Mouse (Mus musculus): Measurements from ENCODE around the gene Slc25a25. TPM values are rescaled to one million over a fixed set of nuclear protein-coding genes. Genes with fewer than 3 reads are reported as not detected.

The Slc25a25 gene
- polyA plus RNA-seq, 1 experiment from 2014 or later = 14.8 TPM

GRCm38 (mm10) chr2:32452441-32452971 is 1.3 kb upstream of the Slc25a25 start:
- 96% methylated on average over 16 of the region's 16 CpGs for WGBS
- H3K9ac ChIP-seq (ENCODE audit: low read depth, low read length) = peak overlapping the region; percentile 9; the same call in 1 of the 2 replicates

GRCm38 (mm10) chr2:32451870-32452372 is 676 bp upstream of the Slc25a25 start:
- Histone ChIP-seq H3K36me3 (ENCODE audit: control insufficient read depth, insufficient read depth, low read length) (peaks cover 6% of the 10 kb centered on the region), H3K4me2 (replicated peaks; ENCODE audit: low read depth, low read length) (peak overlapping the region; percentile 91), H3K9me3 (ENCODE audit: control insufficient read depth, low read length) (no peaks in the 10 kb centered on the region), H3K27ac (ENCODE audit: low read depth, low read length) (peak overlapping the region; percentile 92), H3K4me1 (ENCODE audit: control insufficient read depth, insufficient read depth, low read length) (peaks cover 13% of the 10 kb centered on the region; the same call in 1 of the 2 replicates), H3K9ac (ENCODE audit: low read depth, low read length) (peak overlapping the region; percentile 53; the same call in 1 of the 2 replicates), H3K27me3 (ENCODE audit: control insufficient read depth, insufficient read depth, low read length) (no peaks in the 10 kb centered on the region), H3K4me3 (ENCODE audit: low read length) (peak overlapping the region; percentile 80)
- WGBS = under 1% methylated on average over 25 of the region's 25 CpGs
- peak; percentile 96 for ATAC-seq (ENCODE audit: low FRiP score, low TSS enrichment)

More at GRCm38 (mm10) chr2:32452441-32452971, 1.3 kb upstream of the Slc25a25 start:
- H3K9me3 ChIP-seq (ENCODE audit: control insufficient read depth, low read length) = no peaks in the 10 kb centered on the region
- 0 out of 2 replicates have a peak overlapping the region, but pooled peaks have one; percentile 12 for H3K27ac ChIP-seq (ENCODE audit: low read depth, low read length)
- peaks cover 13% of the 10 kb centered on the region; the same call in 1 of the 2 replicates for H3K4me1 ChIP-seq (ENCODE audit: control insufficient read depth, insufficient read depth, low read length)
- peaks cover 6% of the 10 kb centered on the region for H3K36me3 ChIP-seq (ENCODE audit: control insufficient read depth, insufficient read depth, low read length)
- peak overlapping the region; percentile 27; the same call in 1 of the 2 replicates for H3K4me2 ChIP-seq (replicated peaks; ENCODE audit: low read depth, low read length)
- ATAC-seq (ENCODE audit: low FRiP score, low TSS enrichment) = no peak
- H3K27me3 ChIP-seq (ENCODE audit: control insufficient read depth, insufficient read depth, low read length) = no peaks in the 10 kb centered on the region
- H3K4me3 ChIP-seq (ENCODE audit: low read length) = peak overlapping the region; percentile 22; the same call in 1 of the 2 replicates

GRCm38 (mm10) chr2:32449761-32450754 is 1.2 kb downstream of the Slc25a25 start, which contains the start of gene Naif1:
Gene Naif1 (plus strand): TSS chr2:32450457.
- H3K9me3 ChIP-seq (ENCODE audit: control insufficient read depth, low read length) = no peaks in the 10 kb centered on the region
- no peaks in the 10 kb centered on the region for H3K27me3 ChIP-seq (ENCODE audit: control insufficient read depth, insufficient read depth, low read length)
- 81% methylated on average over 15 of the region's 15 CpGs for WGBS
- H3K4me1 ChIP-seq (ENCODE audit: control insufficient read depth, insufficient read depth, low read length) = peaks cover 13% of the 10 kb centered on the region; the same call in 1 of the 2 replicates
- H3K9ac ChIP-seq (ENCODE audit: low read depth, low read length) = peak within 1 kb of the TSS; percentile 91
- peak within 1 kb of the TSS; percentile 80 for H3K4me3 ChIP-seq (ENCODE audit: low read length)
- peak within 1 kb of the TSS; percentile 91 for H3K4me2 ChIP-seq (replicated peaks; ENCODE audit: low read depth, low read length)
- H3K27ac ChIP-seq (ENCODE audit: low read depth, low read length) = peak within 1 kb of the TSS; percentile 92
- peaks cover 7% of the 10 kb centered on the region for H3K36me3 ChIP-seq (ENCODE audit: control insufficient read depth, insufficient read depth, low read length)
- no peak for ATAC-seq (ENCODE audit: low FRiP score, low TSS enrichment)

GRCm38 (mm10) chr2:32448480-32448879 is 2.8 kb downstream of the Slc25a25 start:
- no peak for ATAC-seq (ENCODE audit: low FRiP score, low TSS enrichment)
- no peak overlapping the region for H3K4me3 ChIP-seq (ENCODE audit: low read length)
- no peaks in the 10 kb centered on the region for H3K27me3 ChIP-seq (ENCODE audit: control insufficient read depth, insufficient read depth, low read length)
- H3K4me1 ChIP-seq (ENCODE audit: control insufficient read depth, insufficient read depth, low read length) = peaks cover 13% of the 10 kb centered on the region; the same call in 1 of the 2 replicates
- WGBS = 87% methylated on average over 1 of the region's 1 CpGs
- H3K27ac ChIP-seq (ENCODE audit: low read depth, low read length) = no peak overlapping the region
- no peaks in the 10 kb centered on the region for H3K9me3 ChIP-seq (ENCODE audit: control insufficient read depth, low read length)
- H3K36me3 ChIP-seq (ENCODE audit: control insufficient read depth, insufficient read depth, low read length) = peaks cover 7% of the 10 kb centered on the region; the same call in 1 of the 2 replicates
- no peak overlapping the region for H3K4me2 ChIP-seq (replicated peaks; ENCODE audit: low read depth, low read length)
- H3K9ac ChIP-seq (ENCODE audit: low read depth, low read length) = no peak overlapping the region

GRCm38 (mm10) chr2:32447264-32447936 is 3.8 kb downstream of the Slc25a25 start:
- ATAC-seq (ENCODE audit: low FRiP score, low TSS enrichment) = no peak
- H3K4me2 ChIP-seq (replicated peaks; ENCODE audit: low read depth, low read length) = no peak overlapping the region
- H3K9ac ChIP-seq (ENCODE audit: low read depth, low read length) = no peak overlapping the region
- H3K4me1 ChIP-seq (ENCODE audit: control insufficient read depth, insufficient read depth, low read length) = peaks cover 4% of the 10 kb centered on the region; the same call in 1 of the 2 replicates
- peak overlapping the region; percentile 37 for H3K27ac ChIP-seq (ENCODE audit: low read depth, low read length)
- peaks cover 7% of the 10 kb centered on the region; the same call in 1 of the 2 replicates for H3K36me3 ChIP-seq (ENCODE audit: control insufficient read depth, insufficient read depth, low read length)
- H3K9me3 ChIP-seq (ENCODE audit: control insufficient read depth, low read length) = no peaks in the 10 kb centered on the region
- WGBS = 71% methylated on average over 9 of the region's 9 CpGs
- H3K27me3 ChIP-seq (ENCODE audit: control insufficient read depth, insufficient read depth, low read length) = no peaks in the 10 kb centered on the region
- no peak overlapping the region for H3K4me3 ChIP-seq (ENCODE audit: low read length)

GRCm38 (mm10) chr2:32445535-32445934 is 5.7 kb downstream of the Slc25a25 start:
- Histone ChIP-seq H3K27ac (ENCODE audit: low read depth, low read length) (no peak overlapping the region), H3K27me3 (ENCODE audit: control insufficient read depth, insufficient read depth, low read length) (no peaks in the 10 kb centered on the region), H3K4me2 (replicated peaks; ENCODE audit: low read depth, low read length) (no peak overlapping the region), H3K9ac (ENCODE audit: low read depth, low read length) (no peak overlapping the region), H3K4me1 (ENCODE audit: control insufficient read depth, insufficient read depth, low read length) (peaks cover 6% of the 10 kb centered on the region; the same call in 1 of the 2 replicates), H3K4me3 (ENCODE audit: low read length) (no peak overlapping the region), H3K36me3 (ENCODE audit: control insufficient read depth, insufficient read depth, low read length) (peaks cover 7% of the 10 kb centered on the region; the same call in 1 of the 2 replicates), H3K9me3 (ENCODE audit: control insufficient read depth, low read length) (no peaks in the 10 kb centered on the region)
- 80% methylated on average over 1 of the region's 1 CpGs for WGBS
- no peak for ATAC-seq (ENCODE audit: low FRiP score, low TSS enrichment)

- no peak overlapping the region for H3K4me2 ChIP-seq (replicated peaks; ENCODE audit: low read depth, low read length)
- H3K36me3 ChIP-seq (ENCODE audit: control insufficient read depth, insufficient read depth, low read length) = peaks cover 7% of the 10 kb centered on the region; the same call in 1 of the 2 replicates
- no peak for ATAC-seq (ENCODE audit: low FRiP score, low TSS enrichment)
- H3K27me3 ChIP-seq (ENCODE audit: control insufficient read depth, insufficient read depth, low read length) = no peaks in the 10 kb centered on the region
- no peak overlapping the region for H3K4me3 ChIP-seq (ENCODE audit: low read length)
- H3K27ac ChIP-seq (ENCODE audit: low read depth, low read length) = no peak overlapping the region
- no peak overlapping the region for H3K9ac ChIP-seq (ENCODE audit: low read depth, low read length)
- H3K4me1 ChIP-seq (ENCODE audit: control insufficient read depth, insufficient read depth, low read length) = peaks cover 18% of the 10 kb centered on the region
- no peaks in the 10 kb centered on the region for H3K9me3 ChIP-seq (ENCODE audit: control insufficient read depth, low read length)
- WGBS = 85% methylated on average over 2 of the region's 2 CpGs
Measured at GRCm38 (mm10) chr2:32441550-32441949, 9.7 kb downstream of the Slc25a25 start.

GRCm38 (mm10) chr2:32440632-32441031 is 10.6 kb downstream of the Slc25a25 start:
- Histone ChIP-seq H3K27me3 (ENCODE audit: control insufficient read depth, insufficient read depth, low read length) (no peaks in the 10 kb centered on the region), H3K9me3 (ENCODE audit: control insufficient read depth, low read length) (no peaks in the 10 kb centered on the region), H3K4me2 (replicated peaks; ENCODE audit: low read depth, low read length) (no peak overlapping the region), H3K9ac (ENCODE audit: low read depth, low read length) (no peak overlapping the region), H3K4me1 (ENCODE audit: control insufficient read depth, insufficient read depth, low read length) (peaks cover 18% of the 10 kb centered on the region), H3K27ac (ENCODE audit: low read depth, low read length) (no peak overlapping the region; the same call in 1 of the 2 replicates), H3K4me3 (ENCODE audit: low read length) (no peak overlapping the region), H3K36me3 (ENCODE audit: control insufficient read depth, insufficient read depth, low read length) (peaks cover 7% of the 10 kb centered on the region; the same call in 1 of the 2 replicates)
- ATAC-seq (ENCODE audit: low FRiP score, low TSS enrichment) = no peak
- WGBS = 72% methylated on average over 1 of the region's 1 CpGs

All from kidney, embryonic 14.5 days (tissue).